Mouse (Mus musculus) lung, postnatal 0 days (tissue): Measurements from ENCODE around the gene Sox5. TPM values are rescaled to one million over a fixed set of nuclear protein-coding genes. Genes with fewer than 3 reads are reported as not detected.

Experiments used
- ATAC-seq: fragments of 200-750 bp; cut with Nextera tagmentation; 2 replicates; pipeline ENCODE4 v1.8.0; 2017; ENCODE audit warnings: moderate library complexity
- DNase-seq: peaks from one replicate; pipeline ENCODE4 v3.0.0-alpha.2; 2016; ENCODE audit warnings: low spot score
- H3K27ac ChIP-seq: fragments of 300-500 bp; sonication (generic); 2 replicates; pipeline ENCODE4 v1.5.1; 2014; ENCODE audit warnings: antibody characterized with exemption, mild to moderate bottlenecking, low read length, mixed read lengths
- H3K27me3 ChIP-seq: fragments of 300-500 bp; sonication (generic); replicated peaks from 2 replicates; pipeline ENCODE4 v1.6.1; 2014; ENCODE audit warnings: low read length, mixed read lengths; ENCODE audit not compliant: insufficient read depth
- H3K36me3 ChIP-seq: fragments of 300-500 bp; sonication (generic); 2 replicates; pipeline ENCODE4 v1.6.1; 2014; ENCODE audit warnings: low read length, mixed read lengths; ENCODE audit not compliant: insufficient read depth
- H3K4me1 ChIP-seq: fragments of 300-500 bp; sonication (generic); 2 replicates; pipeline ENCODE4 v1.6.1; 2014; ENCODE audit warnings: antibody characterized with exemption, low read depth, low read length, mixed read lengths; ENCODE audit not compliant: insufficient read depth
- H3K4me2 ChIP-seq: fragments of 300-500 bp; sonication (generic); replicated peaks from 2 replicates; pipeline ENCODE4 v1.6.1; 2014; ENCODE audit warnings: low read depth, mild to moderate bottlenecking, low read length, moderate library complexity, mixed read lengths
- H3K4me3 ChIP-seq: fragments of 300-500 bp; sonication (generic); 2 replicates; pipeline ENCODE4 v1.5.1; 2014; ENCODE audit warnings: low read depth, low read length
- H3K9ac ChIP-seq: fragments of 300-500 bp; sonication (generic); replicated peaks from 2 replicates; pipeline ENCODE4 v1.6.1; 2014; ENCODE audit warnings: low read depth, mild to moderate bottlenecking
- H3K9me3 ChIP-seq: fragments of 300-500 bp; sonication (generic); 2 replicates; pipeline ENCODE4 v1.6.1; 2016; ENCODE audit warnings: low read length, mixed read lengths
- CTCF ChIP-seq: IDR thresholded peaks from 2 replicates; pipeline ENCODE4 v1.5.1; 2016; ENCODE audit warnings: antibody characterized with exemption, mild to moderate bottlenecking
- EP300 ChIP-seq: IDR thresholded peaks from 2 replicates; pipeline ENCODE4 v1.6.1; 2016; ENCODE audit warnings: antibody characterized with exemption, mild to moderate bottlenecking, control low read depth
- WGBS: fragments of 180-500 bp; shearing (Covaris S2); extraction: QIAGEN DNeasy Blood & Tissue Kit; methylation state at CpG from one replicate; pipeline ENCODE4 v1.1.7; 2014; 5-methylcytosine and 5-hydroxymethylcytosine counted together
- polyA plus RNA-seq: library from polyadenylated mRNA; unstranded; fragments of >200 nt; fragmentation: Nextera tagmentation; extraction: Ambion mirVana; gene quantifications from 2 replicates; pipeline ENCODE4 v1.2.1, GENCODE M21; 2015

Gene Sox5
- polyA plus RNA-seq, 1 experiment from 2014 or later = 9.8 TPM

DNA sequence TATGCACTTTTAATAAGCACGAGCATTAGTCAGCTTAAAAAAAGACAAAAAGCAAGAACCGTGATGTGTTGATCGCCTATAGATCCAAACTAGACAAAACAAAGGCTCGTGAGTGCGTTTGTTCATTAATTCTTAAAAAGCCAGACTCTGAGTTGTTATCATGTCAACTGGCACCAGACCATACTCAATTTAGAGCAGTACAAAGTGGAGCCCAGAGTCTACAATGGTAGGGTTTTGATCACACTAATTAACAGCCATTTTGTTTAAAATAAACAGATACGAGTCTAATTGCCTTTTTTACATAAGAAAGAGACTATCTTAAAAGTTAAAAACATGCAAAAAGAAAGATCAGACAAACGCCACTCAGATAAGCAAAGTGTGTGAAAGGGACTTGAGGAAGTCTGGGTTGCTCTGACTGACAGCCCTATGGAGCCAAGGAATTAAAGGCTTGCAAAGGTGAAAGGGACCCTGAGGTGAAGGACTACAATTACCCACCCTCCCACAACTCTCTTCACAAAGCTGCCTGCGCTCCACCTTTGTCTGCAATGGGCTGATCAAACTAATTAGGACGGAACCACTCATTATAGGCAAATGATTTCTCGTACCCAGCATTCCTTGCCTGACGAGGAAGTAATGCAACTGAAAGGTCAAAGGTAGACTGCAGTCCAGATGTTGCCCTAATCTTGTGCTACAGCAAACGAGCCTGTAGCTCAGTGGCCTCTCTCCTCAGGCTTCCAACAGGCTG lies 100.6 kb downstream of the Sox5 start:
- no peak for ATAC-seq
- Histone ChIP-seq H3K4me3 (no peak overlapping the region), H3K9me3 (no peaks in the 10 kb centered on the region), H3K36me3 (no peaks in the 10 kb centered on the region), H3K4me1 (no peaks in the 10 kb centered on the region), H3K27ac (no peak overlapping the region), H3K27me3 (no peaks in the 10 kb centered on the region), H3K4me2 (no peak overlapping the region), H3K9ac (no peak overlapping the region)
- 71% methylated on average over 12 of the region's 12 CpGs for WGBS
- TF ChIP-seq CTCF (no peak), EP300 (no peak)
- no peak for DNase-seq

DNA sequence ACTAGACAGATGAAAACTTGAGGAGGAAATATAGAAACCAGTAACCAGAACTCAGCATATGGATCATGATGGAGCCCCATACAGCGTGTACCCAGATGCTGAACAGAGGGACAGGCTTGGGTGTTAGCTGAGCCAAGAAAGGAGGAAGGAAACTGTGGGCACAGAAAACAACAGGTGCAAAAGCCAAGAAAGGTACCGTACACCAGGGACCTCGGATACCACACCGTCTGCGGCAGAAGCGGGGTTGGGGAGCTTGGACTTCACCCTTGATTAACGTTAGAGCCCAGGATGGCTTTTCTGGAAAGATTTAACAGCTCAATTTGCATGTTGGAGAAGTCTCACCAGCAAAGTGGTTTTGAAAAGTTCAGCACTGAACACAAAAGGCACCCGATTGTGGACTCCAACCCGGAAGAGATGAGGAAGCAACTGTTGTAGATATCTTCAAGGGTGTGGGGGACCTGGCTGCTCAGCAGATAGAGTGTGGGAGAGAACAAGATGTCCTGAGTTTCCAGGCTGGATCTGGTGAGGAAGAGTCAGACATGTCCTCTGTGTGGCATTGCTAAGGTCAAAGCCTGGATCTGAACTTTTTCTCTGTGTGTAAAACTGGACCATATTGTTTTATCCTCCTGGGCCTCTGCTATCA lies 104.2 kb downstream of the Sox5 start:
- Histone ChIP-seq H3K9ac (no peak overlapping the region), H3K4me1 (no peaks in the 10 kb centered on the region), H3K36me3 (no peaks in the 10 kb centered on the region), H3K4me2 (no peak overlapping the region), H3K4me3 (no peak overlapping the region), H3K9me3 (no peaks in the 10 kb centered on the region), H3K27ac (no peak overlapping the region), H3K27me3 (no peaks in the 10 kb centered on the region)
- TF ChIP-seq CTCF (no peak), EP300 (no peak)
- WGBS = 81% methylated on average over 9 of the region's 9 CpGs
- no peak for ATAC-seq
- DNase-seq = no peak

GRCm38 (mm10) chr6:144675111-144675510 lies 106.7 kb downstream of the Sox5 start:
- no peak overlapping the region for H3K4me3 ChIP-seq
- no peaks in the 10 kb centered on the region for H3K9me3 ChIP-seq
- DNase-seq (no peak), ATAC-seq (no peak)
- no peak overlapping the region for H3K27ac ChIP-seq
- H3K9ac ChIP-seq = no peak overlapping the region
- H3K4me1 ChIP-seq = no peaks in the 10 kb centered on the region
- TF ChIP-seq EP300 (no peak), CTCF (no peak)
- no peak overlapping the region for H3K4me2 ChIP-seq
- no peaks in the 10 kb centered on the region for H3K27me3 ChIP-seq
- WGBS = 82% methylated on average over 6 of the region's 6 CpGs
- H3K36me3 ChIP-seq = no peaks in the 10 kb centered on the region

DNA sequence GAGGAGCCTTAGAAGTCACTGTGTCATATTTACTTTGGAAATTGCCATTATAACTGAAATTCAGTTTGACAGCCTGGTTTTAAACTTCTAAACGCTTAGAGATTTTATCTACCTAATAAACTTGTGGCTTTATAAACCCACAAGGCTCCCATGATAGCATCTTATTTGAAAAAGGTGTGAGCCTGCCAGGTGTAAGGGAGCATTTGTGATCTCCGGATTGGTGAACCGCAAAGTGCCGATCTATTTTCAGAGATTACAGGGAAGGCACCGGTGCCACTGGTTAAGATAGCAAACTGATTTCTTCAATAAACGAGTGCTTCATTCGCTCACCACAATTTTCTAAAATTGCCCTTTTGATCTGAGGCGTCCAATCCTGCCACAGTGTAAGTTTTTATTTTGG lies 107.9 kb downstream of the Sox5 start:
- WGBS = 77% methylated on average over 8 of the region's 8 CpGs
- Histone ChIP-seq H3K4me1 (no peaks in the 10 kb centered on the region), H3K27me3 (no peaks in the 10 kb centered on the region), H3K27ac (no peak overlapping the region), H3K4me3 (no peak overlapping the region), H3K36me3 (no peaks in the 10 kb centered on the region), H3K4me2 (no peak overlapping the region), H3K9ac (no peak overlapping the region), H3K9me3 (no peaks in the 10 kb centered on the region)
- TF ChIP-seq EP300 = no peak
- TF ChIP-seq CTCF = no peak
- DNase-seq (no peak), ATAC-seq (no peak)

DNA sequence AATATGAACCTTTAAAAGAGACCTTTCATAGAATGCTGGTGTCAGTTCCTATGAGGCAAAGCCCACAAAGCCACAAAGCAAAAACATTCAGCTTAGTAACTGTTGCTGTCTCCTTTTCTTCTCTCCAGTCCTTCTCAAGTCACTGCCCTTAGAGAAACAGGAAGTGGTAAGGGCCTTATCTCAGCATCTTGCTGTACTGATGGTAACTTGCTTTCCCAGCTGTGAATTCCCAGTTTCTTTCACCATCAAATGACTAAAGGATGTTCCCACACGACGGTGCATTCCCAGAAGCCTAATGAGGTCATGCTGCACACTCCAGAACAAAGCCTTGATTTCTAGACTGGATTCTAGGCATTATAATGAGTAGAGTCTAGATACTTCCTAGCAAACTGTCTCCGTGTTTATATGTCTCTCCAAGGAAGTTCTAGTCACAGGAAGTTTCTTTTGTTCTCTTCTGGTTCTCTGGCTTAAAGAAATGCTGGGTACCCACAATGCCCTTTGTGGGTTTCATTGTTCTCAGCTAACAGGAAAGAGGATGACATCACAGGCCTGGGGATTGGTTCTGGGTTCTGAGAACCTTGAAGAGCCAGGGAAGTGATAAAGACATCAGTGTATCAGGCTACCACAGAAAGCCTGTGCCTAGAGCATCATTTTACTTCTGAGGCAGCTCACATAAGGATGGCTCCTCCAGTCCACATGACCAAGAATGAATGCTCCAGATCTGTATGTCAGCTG lies 111.2 kb downstream of the Sox5 start:
- peak; percentile 49 for ATAC-seq

DNA sequence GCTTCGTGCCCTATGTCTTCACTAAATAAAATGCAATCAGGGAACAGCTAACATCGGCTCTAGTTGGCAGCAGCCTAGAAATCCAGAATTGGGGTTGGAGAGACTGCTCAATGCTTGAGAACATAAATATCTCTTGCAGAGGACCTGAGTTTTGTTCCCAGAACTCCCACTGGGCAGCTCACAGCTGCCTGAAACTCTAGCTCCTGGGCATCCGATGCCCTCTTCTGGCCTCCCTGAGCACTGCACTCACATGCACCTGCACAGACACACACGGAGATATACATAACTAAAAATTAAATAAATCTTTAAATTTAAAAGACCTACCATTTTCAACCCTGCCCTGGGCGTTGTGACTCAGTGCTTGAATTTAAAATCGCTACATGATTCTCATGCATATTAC lies 115.2 kb downstream of the Sox5 start:
- H3K4me1 ChIP-seq = no peaks in the 10 kb centered on the region
- no peaks in the 10 kb centered on the region for H3K36me3 ChIP-seq
- H3K9ac ChIP-seq = no peak overlapping the region
- no peaks in the 10 kb centered on the region for H3K27me3 ChIP-seq
- TF ChIP-seq CTCF (no peak), EP300 (no peak)
- no peak overlapping the region for H3K27ac ChIP-seq
- H3K4me2 ChIP-seq = no peak overlapping the region
- DNase-seq = no peak
- WGBS = 93% methylated on average over 6 of the region's 6 CpGs
- no peak overlapping the region for H3K4me3 ChIP-seq
- H3K9me3 ChIP-seq = no peaks in the 10 kb centered on the region
- no peak for ATAC-seq

More for the DNA sequence above, 111.2 kb downstream of the Sox5 start:
- Histone ChIP-seq H3K27me3 (no peaks in the 10 kb centered on the region), H3K36me3 (no peaks in the 10 kb centered on the region), H3K4me3 (no peak overlapping the region), H3K4me1 (no peaks in the 10 kb centered on the region), H3K4me2 (no peak overlapping the region), H3K27ac (no peak overlapping the region), H3K9me3 (no peaks in the 10 kb centered on the region), H3K9ac (no peak overlapping the region)
- peak; percentile 42 for DNase-seq
- TF ChIP-seq CTCF (no peak), EP300 (peak; percentile 37; the same call in 1 of the 2 replicates)
- 23% methylated on average over 3 of the region's 3 CpGs for WGBS
